Mouse (Mus musculus): Measurements from ENCODE around the gene Krtap4-1.

The Krtap4-1 gene

DNA sequence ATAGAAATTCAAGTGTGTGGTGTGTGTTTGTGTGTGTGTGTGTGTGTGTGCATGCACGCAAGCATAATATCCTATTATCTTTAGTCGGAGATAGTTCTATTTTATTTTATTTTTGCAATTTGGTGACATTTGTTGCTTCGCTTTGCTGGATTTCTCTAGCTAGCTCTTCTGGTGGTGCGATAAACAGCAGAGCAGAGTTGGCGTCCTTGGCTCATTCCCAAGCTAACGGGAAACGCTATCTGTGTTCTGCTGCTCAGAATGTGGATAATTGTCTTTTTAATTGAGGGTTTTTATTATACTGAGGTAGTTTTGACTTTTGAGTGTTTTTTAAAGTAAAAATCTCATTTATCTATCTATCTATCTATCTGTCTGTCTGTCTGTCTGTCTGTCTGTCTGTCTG is 42.9 kb downstream of the Krtap4-1 start:
- DNase-seq (ENCODE audit: low read depth, low spot score), result no peak

DNA sequence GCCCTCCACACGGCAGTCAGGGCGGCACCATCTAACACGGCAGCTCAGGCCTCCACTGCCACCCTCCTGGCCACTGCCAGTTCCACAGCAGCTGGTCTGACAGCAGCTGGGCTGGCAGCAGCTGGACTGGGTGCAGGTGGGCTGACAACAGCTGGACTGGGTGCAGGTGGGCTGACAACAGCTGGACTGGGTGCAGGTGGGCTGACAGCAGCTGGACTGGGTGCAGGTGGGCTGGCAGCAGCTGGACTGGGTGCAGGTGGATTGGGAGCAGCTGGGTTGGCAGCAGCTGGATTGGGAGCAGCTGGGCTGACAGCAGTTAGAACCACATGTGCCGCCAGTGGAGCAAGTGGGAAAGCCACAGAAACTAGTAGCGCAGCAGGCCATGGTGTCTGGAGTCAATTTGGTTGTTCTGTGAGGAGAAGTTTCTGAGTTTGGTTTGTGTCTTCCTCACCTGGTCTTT is 44.8 kb downstream of the Krtap4-1 start, which contains the start of gene Krtap1-4:
TSS of gene Krtap1-4 (minus strand) at position 410 of the 460 bp plus-strand sequence.
- no peak for DNase-seq (ENCODE audit: low read depth, low spot score)

DNA sequence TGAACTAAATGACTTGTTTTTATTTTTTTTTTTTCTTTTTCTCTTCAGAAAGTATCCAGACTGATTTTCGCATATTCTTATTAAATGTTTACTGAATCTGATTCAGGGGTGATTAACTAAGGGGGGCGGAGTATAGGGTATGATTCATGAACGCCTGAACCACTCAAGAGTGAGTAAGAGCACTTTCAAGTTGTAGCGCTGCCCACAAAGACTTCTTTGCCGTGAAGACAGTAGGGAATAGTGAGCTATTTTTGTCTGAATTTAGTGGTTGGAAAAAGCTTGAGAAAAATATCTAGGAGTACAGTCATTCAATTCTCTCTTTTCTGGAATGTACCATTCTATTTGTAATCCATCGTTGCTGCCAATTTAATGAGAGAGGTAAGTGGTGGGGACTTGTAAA is 46.5 kb downstream of the Krtap4-1 start:
- DNase-seq (ENCODE audit: low read depth, low spot score), result no peak

DNA sequence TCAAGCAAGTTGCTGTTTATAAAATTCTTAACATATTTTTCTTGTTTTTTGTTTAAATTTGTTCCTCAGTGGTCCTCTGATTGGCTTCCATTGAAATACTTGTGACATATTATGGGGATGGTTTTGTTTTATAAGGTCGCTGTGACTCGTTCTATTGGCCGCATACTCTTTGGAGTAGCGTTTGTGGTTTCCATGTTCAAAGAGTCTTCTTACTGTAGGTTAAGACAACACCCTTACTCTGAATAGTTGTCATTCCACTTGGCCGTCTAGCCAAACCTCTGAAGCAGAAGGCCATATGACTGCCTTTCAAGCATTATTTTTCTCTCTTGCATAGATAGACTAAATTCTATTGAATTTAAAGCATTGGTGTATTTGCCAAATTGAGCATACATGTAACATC is 47.0 kb downstream of the Krtap4-1 start:
- DNase-seq (ENCODE audit: low read depth, low spot score), result no peak

DNA sequence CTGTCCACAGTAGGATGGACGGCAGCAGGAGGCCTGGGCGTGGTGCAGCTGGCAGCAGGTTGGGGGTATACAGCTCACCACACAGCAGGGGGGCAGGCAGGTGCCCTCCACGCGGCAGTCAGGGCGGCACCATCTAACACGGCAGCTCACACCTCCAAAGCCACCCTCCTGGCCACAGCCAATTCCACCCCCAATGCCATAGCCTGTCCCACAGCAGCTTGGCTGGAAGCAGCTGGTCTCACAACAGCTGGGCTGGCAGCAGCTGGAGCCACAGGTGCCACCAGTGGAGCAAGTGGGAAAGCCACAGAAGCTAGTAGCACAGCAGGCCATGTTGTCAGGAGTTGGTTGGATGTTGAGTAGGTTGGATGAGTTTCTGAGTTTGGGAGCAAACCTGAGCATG is 47.4 kb downstream of the Krtap4-1 start, which contains the start of gene Krtap1-5:
TSS of gene Krtap1-5 (minus strand) at position 381 of the 400 bp plus-strand sequence.
- no peak for DNase-seq (ENCODE audit: low read depth, low spot score)
